Mouse (Mus musculus): ENCODE results near the gene Pcp4l1. TPM values are rescaled to one million over a fixed set of nuclear protein-coding genes. Genes with fewer than 3 reads are reported as not detected.
"Not testable (repeated sequence)": the region's sequence is repeated elsewhere in the genome, so short reads cannot be mapped to it uniquely, and the experiment has no call there.

Pcp4l1 gene
- polyA plus RNA-seq (2015; fragmentation: Nextera tagmentation; extraction: Ambion mirVana) = 29.1 and 29.9 TPM in 2 replicates

DNA sequence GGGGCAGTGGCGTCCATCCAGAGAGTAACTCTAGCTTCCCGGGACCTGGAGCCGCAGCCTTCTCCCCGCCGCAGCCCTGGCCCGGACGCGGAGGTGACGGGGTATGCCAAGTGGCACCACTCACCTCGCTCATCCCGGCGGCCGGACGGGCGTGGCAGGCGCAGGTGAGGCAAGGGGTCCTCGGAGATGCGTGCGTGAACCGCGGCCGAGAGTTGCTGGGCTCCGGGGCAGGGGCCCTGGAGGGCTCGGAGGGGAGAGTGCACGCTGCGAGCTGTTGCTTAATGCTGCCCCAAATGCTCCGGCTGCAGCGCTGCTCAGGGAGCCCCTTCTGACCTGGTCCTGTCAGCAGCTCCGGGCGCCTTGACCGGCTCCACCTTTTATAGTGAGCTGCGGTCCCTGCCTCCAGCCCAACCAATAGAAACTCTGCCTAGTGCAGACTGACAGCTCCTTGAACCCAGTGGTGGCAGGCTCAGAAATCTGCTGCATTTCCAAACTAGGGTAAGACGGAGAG lies at the start of gene Pcp4l1:
Gene Pcp4l1 (minus strand): TSS at position 382 of the 511 bp plus-strand sequence.
- Histone ChIP-seq H3K27ac (ENCODE audit: low read depth, low read length) (no peak within 1 kb of the TSS), H3K4me1 (replicated peaks; ENCODE audit: control insufficient read depth, insufficient read depth, low read length) (no peaks in the 10 kb centered on the region; the same call in 1 of the 2 replicates), H3K9ac (ENCODE audit: low read depth, low read length) (peak within 1 kb of the TSS; percentile 50; the same call in 1 of the 2 replicates), H3K4me2 (replicated peaks; ENCODE audit: low read depth) (peak within 1 kb of the TSS; percentile 77), H3K27me3 (replicated peaks; ENCODE audit: control insufficient read depth, insufficient read depth, low read length) (peaks cover 27% of the 10 kb centered on the region), H3K36me3 (ENCODE audit: control insufficient read depth, insufficient read depth) (no peaks in the 10 kb centered on the region), H3K4me3 (ENCODE audit: low read depth, low read length) (peak within 1 kb of the TSS; percentile 53), H3K9me3 (ENCODE audit: control insufficient read depth) (no peaks in the 10 kb centered on the region)
- no peak for TF ChIP-seq CTCF (IDR thresholded peaks at IDR 0.05; ENCODE audit: low read depth)
- ATAC-seq = peak; percentile 14; the same call in 1 of the 2 replicates
- 1% methylated on average over 31 of the region's 33 CpGs for WGBS

DNA sequence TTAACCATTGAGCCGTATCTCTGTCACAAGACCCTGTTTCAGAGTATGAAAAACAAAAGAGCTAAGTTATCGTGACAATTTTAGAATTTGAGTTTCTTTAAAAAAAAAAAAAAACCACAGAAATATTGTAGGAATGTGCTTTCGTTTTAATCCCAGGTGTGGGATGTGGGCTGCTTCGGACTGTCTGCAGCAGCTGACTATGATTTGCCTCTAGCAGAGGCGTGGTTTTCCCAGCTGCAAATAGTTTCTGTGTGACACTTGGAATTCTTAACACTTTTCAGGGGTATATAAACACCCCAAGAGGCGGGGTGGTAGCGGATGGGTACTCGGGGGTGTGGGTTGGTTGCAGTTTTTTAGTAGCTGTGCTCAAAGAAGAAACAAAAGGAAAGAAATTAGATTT lies 49.3 kb upstream of the Pcp4l1 start:
- 78% methylated on average over 8 of the region's 8 CpGs for WGBS
- Histone ChIP-seq H3K27me3 (replicated peaks; ENCODE audit: control insufficient read depth, insufficient read depth, low read length) (no peaks in the 10 kb centered on the region), H3K4me3 (ENCODE audit: low read depth, low read length) (no peak overlapping the region), H3K9ac (ENCODE audit: low read depth, low read length) (no peak overlapping the region), H3K36me3 (ENCODE audit: control insufficient read depth, insufficient read depth) (peaks cover 33% of the 10 kb centered on the region), H3K4me2 (replicated peaks; ENCODE audit: low read depth) (no peak overlapping the region; the same call in 1 of the 2 replicates), H3K27ac (ENCODE audit: low read depth, low read length) (no peak overlapping the region), H3K4me1 (replicated peaks; ENCODE audit: control insufficient read depth, insufficient read depth, low read length) (peaks cover 9% of the 10 kb centered on the region; the same call in 1 of the 2 replicates), H3K9me3 (ENCODE audit: control insufficient read depth) (no peaks in the 10 kb centered on the region)
- no peak for ATAC-seq
- no peak for TF ChIP-seq CTCF (IDR thresholded peaks at IDR 0.05; ENCODE audit: low read depth)

DNA sequence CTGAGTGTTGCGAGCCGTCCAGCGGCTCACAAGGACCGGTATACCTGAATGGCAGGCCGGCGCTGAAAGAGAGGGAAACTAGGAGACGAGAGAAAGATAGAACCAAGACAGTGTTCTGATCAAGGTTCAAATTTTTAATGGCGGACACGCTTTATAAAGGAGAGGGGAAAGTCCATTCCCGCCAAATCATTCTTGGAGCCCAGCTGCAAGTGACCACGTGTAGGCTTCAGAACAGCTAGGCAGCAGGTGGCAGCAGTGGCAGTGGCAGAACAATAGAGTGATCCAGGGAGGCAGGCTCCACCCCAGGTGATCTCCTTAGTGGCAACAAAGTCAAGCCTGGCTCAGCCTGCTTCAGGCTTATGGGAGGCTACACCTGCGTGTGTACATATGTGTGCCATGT lies 45.9 kb upstream of the Pcp4l1 start:
- H3K4me1 ChIP-seq (replicated peaks; ENCODE audit: control insufficient read depth, insufficient read depth, low read length); H3K27ac ChIP-seq (ENCODE audit: low read depth, low read length); H3K4me2 ChIP-seq (replicated peaks; ENCODE audit: low read depth); H3K4me3 ChIP-seq (ENCODE audit: low read depth, low read length); H3K27me3 ChIP-seq (replicated peaks; ENCODE audit: control insufficient read depth, insufficient read depth, low read length); H3K9ac ChIP-seq (ENCODE audit: low read depth, low read length); H3K9me3 ChIP-seq (ENCODE audit: control insufficient read depth): not testable (repeated sequence)
- peak; percentile 56 for TF ChIP-seq CTCF (IDR thresholded peaks at IDR 0.05; ENCODE audit: low read depth)
- peaks cover 61% of the 10 kb centered on the region for H3K36me3 ChIP-seq (ENCODE audit: control insufficient read depth, insufficient read depth)
- peak; percentile 33 for ATAC-seq
- 54% methylated on average over 12 of the region's 12 CpGs for WGBS

DNA sequence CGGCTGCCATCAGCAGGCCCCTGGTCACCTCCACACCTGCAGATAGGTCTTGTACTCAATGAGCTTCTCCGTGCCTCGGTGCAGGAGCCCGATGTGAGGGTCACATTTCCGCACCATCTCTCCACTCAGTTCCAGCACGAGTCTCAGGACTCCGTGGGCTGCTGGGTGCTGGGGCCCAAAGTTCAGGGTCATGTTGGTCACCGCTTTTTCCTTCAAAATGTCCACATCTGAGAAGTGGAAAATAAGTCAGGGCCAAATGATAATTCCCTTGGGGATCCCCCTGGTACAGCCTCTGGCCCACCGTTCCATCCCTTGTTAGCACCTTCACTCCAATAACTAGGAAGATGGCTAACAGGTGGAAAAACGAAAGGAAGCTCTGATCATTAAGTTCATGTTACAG lies 44.8 kb upstream of the Pcp4l1 start:
- no peaks in the 10 kb centered on the region for H3K27me3 ChIP-seq (replicated peaks; ENCODE audit: control insufficient read depth, insufficient read depth, low read length)
- H3K4me3 ChIP-seq (ENCODE audit: low read depth, low read length) = no peak overlapping the region
- 0 out of 2 replicates have a peak, but pooled peaks cover 5% of the 10 kb centered on the region for H3K4me1 ChIP-seq (replicated peaks; ENCODE audit: control insufficient read depth, insufficient read depth, low read length)
- H3K36me3 ChIP-seq (ENCODE audit: control insufficient read depth, insufficient read depth) = peaks cover 72% of the 10 kb centered on the region
- H3K4me2 ChIP-seq (replicated peaks; ENCODE audit: low read depth) = no peak overlapping the region
- 88% methylated on average over 10 of the region's 10 CpGs for WGBS
- no peak for TF ChIP-seq CTCF (IDR thresholded peaks at IDR 0.05; ENCODE audit: low read depth)
- H3K9me3 ChIP-seq (ENCODE audit: control insufficient read depth) = no peaks in the 10 kb centered on the region
- peak overlapping the region; percentile 41; the same call in 1 of the 2 replicates for H3K27ac ChIP-seq (ENCODE audit: low read depth, low read length)
- ATAC-seq = no peak
- no peak overlapping the region for H3K9ac ChIP-seq (ENCODE audit: low read depth, low read length)

DNA sequence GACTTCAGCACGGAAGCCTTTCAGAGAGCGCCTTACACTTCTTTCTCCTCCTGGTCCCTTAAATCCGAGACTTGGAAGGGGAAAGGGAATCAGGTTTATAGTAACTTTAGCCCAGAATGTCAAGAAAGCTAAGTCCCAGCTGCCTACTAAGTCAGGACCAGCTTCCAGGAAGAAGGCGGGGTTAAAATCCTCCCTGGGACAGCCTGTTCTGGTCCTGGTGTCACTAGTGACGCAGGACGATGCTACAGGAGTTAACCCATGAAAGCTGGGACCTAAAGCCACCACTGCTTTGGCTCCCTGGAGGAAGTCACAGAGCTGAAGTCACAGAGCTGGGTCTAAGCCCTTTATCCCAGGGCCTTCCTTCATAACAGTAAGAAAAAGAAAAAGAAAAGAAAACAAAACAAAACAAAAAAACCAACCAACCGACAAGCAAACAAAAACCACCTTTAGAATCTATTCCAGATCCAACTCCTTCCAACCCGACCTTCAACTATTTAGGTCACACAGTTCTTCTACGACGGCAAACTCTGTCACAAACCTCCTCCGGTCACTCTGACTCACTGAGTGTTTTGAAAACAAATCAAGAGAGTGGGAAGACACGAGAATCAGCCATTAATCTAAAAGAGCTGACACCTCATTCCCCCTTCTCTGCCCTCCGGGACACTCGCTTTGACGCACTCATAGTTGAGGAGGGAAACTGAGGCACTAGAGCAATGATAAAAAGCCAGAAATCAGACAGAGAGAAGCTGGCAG lies 44.1 kb upstream of the Pcp4l1 start:
- peaks cover 79% of the 10 kb centered on the region for H3K36me3 ChIP-seq (ENCODE audit: control insufficient read depth, insufficient read depth)
- WGBS = 67% methylated on average over 15 of the region's 15 CpGs
- no peaks in the 10 kb centered on the region for H3K4me1 ChIP-seq (replicated peaks; ENCODE audit: control insufficient read depth, insufficient read depth, low read length)
- no peak overlapping the region for H3K4me3 ChIP-seq (ENCODE audit: low read depth, low read length)
- H3K9ac ChIP-seq (ENCODE audit: low read depth, low read length) = no peak overlapping the region
- H3K4me2 ChIP-seq (replicated peaks; ENCODE audit: low read depth) = 0 out of 2 replicates have a peak overlapping the region, but pooled peaks have one; percentile 21
- TF ChIP-seq CTCF (IDR thresholded peaks at IDR 0.05; ENCODE audit: low read depth) = no peak
- H3K9me3 ChIP-seq (ENCODE audit: control insufficient read depth) = no peaks in the 10 kb centered on the region
- ATAC-seq = no peak
- H3K27ac ChIP-seq (ENCODE audit: low read depth, low read length) = peak overlapping the region; percentile 41
- H3K27me3 ChIP-seq (replicated peaks; ENCODE audit: control insufficient read depth, insufficient read depth, low read length) = no peaks in the 10 kb centered on the region

DNA sequence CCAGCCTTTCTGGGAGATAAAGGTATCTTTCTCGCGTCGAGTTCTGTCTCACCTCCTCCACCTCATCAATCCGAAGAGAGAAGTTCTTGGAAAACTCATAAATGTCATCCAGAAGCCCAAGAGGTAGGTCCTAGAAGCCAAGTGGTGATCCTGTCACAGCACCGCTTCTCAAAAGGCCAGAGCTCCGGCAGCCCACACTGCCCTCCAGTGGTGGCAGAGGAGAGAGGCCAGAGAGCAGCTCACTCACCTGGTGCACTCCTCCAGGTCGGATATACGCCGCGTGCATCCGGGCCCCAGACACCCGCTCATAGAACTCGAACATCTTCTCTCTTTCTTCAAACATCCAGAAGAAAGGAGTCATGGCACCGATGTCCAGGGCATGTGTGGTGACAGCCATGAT lies 42.4 kb upstream of the Pcp4l1 start:
- peak; percentile 34; the same call in 1 of the 2 replicates for ATAC-seq
- peaks cover 86% of the 10 kb centered on the region for H3K36me3 ChIP-seq (ENCODE audit: control insufficient read depth, insufficient read depth)
- no peak overlapping the region for H3K27ac ChIP-seq (ENCODE audit: low read depth, low read length)
- no peak overlapping the region for H3K9ac ChIP-seq (ENCODE audit: low read depth, low read length)
- H3K27me3 ChIP-seq (replicated peaks; ENCODE audit: control insufficient read depth, insufficient read depth, low read length) = no peaks in the 10 kb centered on the region
- no peak overlapping the region for H3K4me3 ChIP-seq (ENCODE audit: low read depth, low read length)
- H3K4me1 ChIP-seq (replicated peaks; ENCODE audit: control insufficient read depth, insufficient read depth, low read length) = no peaks in the 10 kb centered on the region
- TF ChIP-seq CTCF (IDR thresholded peaks at IDR 0.05; ENCODE audit: low read depth) = peak; percentile 91
- WGBS = 63% methylated on average over 14 of the region's 14 CpGs
- H3K9me3 ChIP-seq (ENCODE audit: control insufficient read depth) = no peaks in the 10 kb centered on the region
- H3K4me2 ChIP-seq (replicated peaks; ENCODE audit: low read depth) = no peak overlapping the region
